Mouse (Mus musculus): ENCODE data around the gene Gm13289. TPM values are rescaled to one million over a fixed set of nuclear protein-coding genes. Genes with fewer than 3 reads are reported as not detected.
"Not testable (repeated sequence)": the region's sequence is repeated elsewhere in the genome, so short reads cannot be mapped to it uniquely, and the experiment has no call there.

Gm13289 gene
- polyA plus RNA-seq, 1 experiment from 2014 or later = not detected

- H3K36me3 ChIP-seq (ENCODE audit: control insufficient read depth, insufficient read depth, low read length); H3K9me3 ChIP-seq (ENCODE audit: control insufficient read depth, low read depth, low read length); H3K27me3 ChIP-seq (ENCODE audit: control insufficient read depth, insufficient read depth, low read length); H3K4me1 ChIP-seq (ENCODE audit: control insufficient read depth, insufficient read depth, low read length); ATAC-seq (ENCODE audit: insufficient number of reproducible peaks, insufficient read depth, low FRiP score, low read depth): not testable (repeated sequence)
- Histone ChIP-seq H3K27ac (ENCODE audit: low read length) (peak overlapping the region; percentile 93), H3K9ac (replicated peaks; ENCODE audit: low read depth, low read length) (peak overlapping the region; percentile 52), H3K4me2 (replicated peaks; ENCODE audit: low read depth, low read length) (peak overlapping the region; percentile 61), H3K4me3 (ENCODE audit: low read depth, low read length) (peak overlapping the region; percentile 42)
- 11% methylated on average over 28 of the region's 31 CpGs for WGBS
Observed at GRCm38 (mm10) chr4:88756581-88757513, 19.9 kb upstream of the Gm13289 start.

GRCm38 (mm10) chr4:88757628-88758031 is 19.1 kb upstream of the Gm13289 start:
- H3K4me2 ChIP-seq (replicated peaks; ENCODE audit: low read depth, low read length) = peak overlapping the region; percentile 61
- not testable (repeated sequence) for H3K4me1 ChIP-seq (ENCODE audit: control insufficient read depth, insufficient read depth, low read length); H3K9ac ChIP-seq (replicated peaks; ENCODE audit: low read depth, low read length); H3K36me3 ChIP-seq (ENCODE audit: control insufficient read depth, insufficient read depth, low read length); H3K9me3 ChIP-seq (ENCODE audit: control insufficient read depth, low read depth, low read length); H3K27me3 ChIP-seq (ENCODE audit: control insufficient read depth, insufficient read depth, low read length)
- peak; percentile 99 for ATAC-seq (ENCODE audit: insufficient number of reproducible peaks, insufficient read depth, low FRiP score, low read depth)
- H3K27ac ChIP-seq (ENCODE audit: low read length) = peak overlapping the region; percentile 93
- peak overlapping the region; percentile 42 for H3K4me3 ChIP-seq (ENCODE audit: low read depth, low read length)
- WGBS = 0% methylated on average over 11 of the region's 21 CpGs

- H3K27ac ChIP-seq (ENCODE audit: low read length); H3K4me1 ChIP-seq (ENCODE audit: control insufficient read depth, insufficient read depth, low read length); ATAC-seq (ENCODE audit: insufficient number of reproducible peaks, insufficient read depth, low FRiP score, low read depth); H3K4me3 ChIP-seq (ENCODE audit: low read depth, low read length); H3K36me3 ChIP-seq (ENCODE audit: control insufficient read depth, insufficient read depth, low read length); H3K4me2 ChIP-seq (replicated peaks; ENCODE audit: low read depth, low read length); H3K27me3 ChIP-seq (ENCODE audit: control insufficient read depth, insufficient read depth, low read length); H3K9me3 ChIP-seq (ENCODE audit: control insufficient read depth, low read depth, low read length); H3K9ac ChIP-seq (replicated peaks; ENCODE audit: low read depth, low read length): not testable (repeated sequence)
- WGBS = 85% methylated on average over 9 of the region's 9 CpGs
Observed at GRCm38 (mm10) chr4:88758751-88759150, 18.0 kb upstream of the Gm13289 start.

- not testable (repeated sequence) for H3K36me3 ChIP-seq (ENCODE audit: control insufficient read depth, insufficient read depth, low read length); H3K4me1 ChIP-seq (ENCODE audit: control insufficient read depth, insufficient read depth, low read length); H3K9ac ChIP-seq (replicated peaks; ENCODE audit: low read depth, low read length); H3K27me3 ChIP-seq (ENCODE audit: control insufficient read depth, insufficient read depth, low read length); ATAC-seq (ENCODE audit: insufficient number of reproducible peaks, insufficient read depth, low FRiP score, low read depth); H3K27ac ChIP-seq (ENCODE audit: low read length); H3K9me3 ChIP-seq (ENCODE audit: control insufficient read depth, low read depth, low read length)
- Histone ChIP-seq H3K4me3 (ENCODE audit: low read depth, low read length) (peak within 1 kb of the TSS; percentile 16; the same call in 1 of the 2 replicates), H3K4me2 (replicated peaks; ENCODE audit: low read depth, low read length) (peak within 1 kb of the TSS; percentile 30)
- WGBS = 24% methylated on average over 8 of the region's 14 CpGs
Observed at GRCm38 (mm10) chr4:88759610-88760268, 17.0 kb upstream of the Gm13289 start, which contains the start of gene Gm13283. Gm13283 (plus strand) TSS chr4:88760119.

GRCm38 (mm10) chr4:88760431-88760830 is 16.3 kb upstream of the Gm13289 start:
- H3K4me2 ChIP-seq (replicated peaks; ENCODE audit: low read depth, low read length) = peak overlapping the region; percentile 30
- H3K9ac ChIP-seq (replicated peaks; ENCODE audit: low read depth, low read length); H3K27me3 ChIP-seq (ENCODE audit: control insufficient read depth, insufficient read depth, low read length); H3K27ac ChIP-seq (ENCODE audit: low read length); H3K36me3 ChIP-seq (ENCODE audit: control insufficient read depth, insufficient read depth, low read length); H3K9me3 ChIP-seq (ENCODE audit: control insufficient read depth, low read depth, low read length); H3K4me1 ChIP-seq (ENCODE audit: control insufficient read depth, insufficient read depth, low read length); ATAC-seq (ENCODE audit: insufficient number of reproducible peaks, insufficient read depth, low FRiP score, low read depth): not testable (repeated sequence)
- H3K4me3 ChIP-seq (ENCODE audit: low read depth, low read length) = peak overlapping the region; percentile 16; the same call in 1 of the 2 replicates
- 0% methylated on average over 21 of the region's 28 CpGs for WGBS

GRCm38 (mm10) chr4:88761776-88762175 is 14.9 kb upstream of the Gm13289 start:
- not testable (repeated sequence) for H3K36me3 ChIP-seq (ENCODE audit: control insufficient read depth, insufficient read depth, low read length); H3K9me3 ChIP-seq (ENCODE audit: control insufficient read depth, low read depth, low read length); H3K4me2 ChIP-seq (replicated peaks; ENCODE audit: low read depth, low read length); H3K4me1 ChIP-seq (ENCODE audit: control insufficient read depth, insufficient read depth, low read length); H3K9ac ChIP-seq (replicated peaks; ENCODE audit: low read depth, low read length); ATAC-seq (ENCODE audit: insufficient number of reproducible peaks, insufficient read depth, low FRiP score, low read depth); H3K4me3 ChIP-seq (ENCODE audit: low read depth, low read length); H3K27ac ChIP-seq (ENCODE audit: low read length); H3K27me3 ChIP-seq (ENCODE audit: control insufficient read depth, insufficient read depth, low read length)
- WGBS = 65% methylated on average over 6 of the region's 8 CpGs

- not testable (repeated sequence) for H3K27ac ChIP-seq (ENCODE audit: low read length); H3K9me3 ChIP-seq (ENCODE audit: control insufficient read depth, low read depth, low read length); H3K9ac ChIP-seq (replicated peaks; ENCODE audit: low read depth, low read length); H3K4me1 ChIP-seq (ENCODE audit: control insufficient read depth, insufficient read depth, low read length); ATAC-seq (ENCODE audit: insufficient number of reproducible peaks, insufficient read depth, low FRiP score, low read depth); H3K27me3 ChIP-seq (ENCODE audit: control insufficient read depth, insufficient read depth, low read length); H3K4me3 ChIP-seq (ENCODE audit: low read depth, low read length); H3K4me2 ChIP-seq (replicated peaks; ENCODE audit: low read depth, low read length); H3K36me3 ChIP-seq (ENCODE audit: control insufficient read depth, insufficient read depth, low read length)
- 64% methylated on average over 9 of the region's 9 CpGs for WGBS
Observed at GRCm38 (mm10) chr4:88762341-88762740, 14.4 kb upstream of the Gm13289 start.

- H3K36me3 ChIP-seq (ENCODE audit: control insufficient read depth, insufficient read depth, low read length) = not testable (repeated sequence)
- H3K27ac ChIP-seq (ENCODE audit: low read length) = peak overlapping the region; percentile 27; the same call in 1 of the 2 replicates
Observed at GRCm38 (mm10) chr4:88763384-88764018, 13.2 kb upstream of the Gm13289 start.

More at GRCm38 (mm10) chr4:88763384-88764018, 13.2 kb upstream of the Gm13289 start:
- not testable (repeated sequence) for H3K9me3 ChIP-seq (ENCODE audit: control insufficient read depth, low read depth, low read length); ATAC-seq (ENCODE audit: insufficient number of reproducible peaks, insufficient read depth, low FRiP score, low read depth); H3K4me1 ChIP-seq (ENCODE audit: control insufficient read depth, insufficient read depth, low read length); H3K27me3 ChIP-seq (ENCODE audit: control insufficient read depth, insufficient read depth, low read length); H3K9ac ChIP-seq (replicated peaks; ENCODE audit: low read depth, low read length)
- H3K4me3 ChIP-seq (ENCODE audit: low read depth, low read length) = peak overlapping the region; percentile 17; the same call in 1 of the 2 replicates
- WGBS = 5% methylated on average over 23 of the region's 42 CpGs
- peak overlapping the region; percentile 35; the same call in 1 of the 2 replicates for H3K4me2 ChIP-seq (replicated peaks; ENCODE audit: low read depth, low read length)

All from stomach, embryonic 14.5 days (tissue).